Mouse (Mus musculus) left cerebral cortex, adult 9 months (tissue): ENCODE results near the gene Hexim2.
A peak's percentile ranks its signal among the peaks of the same experiment; 100 is the strongest.

Source experiments
- DNase-seq, 2 experiments: peaks; one replicate each; pipeline ENCODE4 v3.0.0; 2022; ENCODE audit warnings: low spot score in 2 of 2

The Hexim2 gene

GRCm38 (mm10) chr11:103141101-103141943 lies 9.1 kb downstream of the Hexim2 start:
- DNase-seq, result no peak

GRCm38 (mm10) chr11:103141944-103142255 lies 9.7 kb downstream of the Hexim2 start:
- DNase-seq, result no peak

- DNase-seq, result peak; percentile 84 to 93
These were observed 10.4 kb downstream of the Hexim2 start for GRCm38 (mm10) chr11:103142441-103143182.

GRCm38 (mm10) chr11:103144309-103145285 lies 12.4 kb downstream of the Hexim2 start:
- DNase-seq, result no peak

- no peak for DNase-seq
These were observed 14.2 kb downstream of the Hexim2 start for GRCm38 (mm10) chr11:103146386-103146785.

- no peak for DNase-seq
These were observed 15.5 kb downstream of the Hexim2 start for GRCm38 (mm10) chr11:103147766-103148165.

- no peak for DNase-seq
These were observed 17.5 kb downstream of the Hexim2 start for GRCm38 (mm10) chr11:103149771-103150170.

GRCm38 (mm10) chr11:103158621-103159478 lies 26.6 kb downstream of the Hexim2 start:
- DNase-seq, result peak; percentile 58 to 95

GRCm38 (mm10) chr11:103160738-103161137 lies 28.5 kb downstream of the Hexim2 start:
- DNase-seq, result no peak

GRCm38 (mm10) chr11:103161449-103161848 lies 29.2 kb downstream of the Hexim2 start:
- DNase-seq, result no peak

- DNase-seq, result no peak
These were observed 29.9 kb downstream of the Hexim2 start for GRCm38 (mm10) chr11:103162132-103162531.

GRCm38 (mm10) chr11:103164391-103164790 lies 32.2 kb downstream of the Hexim2 start:
- no peak for DNase-seq

GRCm38 (mm10) chr11:103168690-103169390 lies 36.6 kb downstream of the Hexim2 start:
- DNase-seq, result peak in 1 of 2 experiments; percentile 86

- DNase-seq, result no peak
These were observed 37.4 kb downstream of the Hexim2 start for GRCm38 (mm10) chr11:103169664-103170063.

GRCm38 (mm10) chr11:103170111-103170493 lies 37.9 kb downstream of the Hexim2 start:
- DNase-seq, result no peak

- DNase-seq, result no peak
These were observed 38.5 kb downstream of the Hexim2 start, which contains the start of gene Fmnl1 for GRCm38 (mm10) chr11:103170494-103171285. Gene Fmnl1, plus strand, starts transcription at chr11:103171107.

- no peak for DNase-seq
These were observed 39.0 kb downstream of the Hexim2 start for GRCm38 (mm10) chr11:103171286-103171620.

- no peak for DNase-seq
These were observed 39.6 kb downstream of the Hexim2 start for GRCm38 (mm10) chr11:103171703-103172391.
